Mouse (Mus musculus) forebrain, embryonic 16.5 days (tissue): Measurements from ENCODE around the gene 3110009E18Rik. TPM values are rescaled to one million over a fixed set of nuclear protein-coding genes. Genes with fewer than 3 reads are reported as not detected.

Experiments used
- ATAC-seq: fragments of 200-750 bp; cut with Nextera tagmentation; 2 replicates; pipeline ENCODE4 v1.8.0; 2017; ENCODE audit warnings: mild to moderate bottlenecking, moderate library complexity
- H3K27ac ChIP-seq: fragments of 300-500 bp; sonication (generic); 2 replicates; pipeline ENCODE4 v1.5.1; 2014; ENCODE audit warnings: low read length, control low read depth
- H3K27me3 ChIP-seq: fragments of 300-500 bp; sonication (generic); replicated peaks from 2 replicates; pipeline ENCODE4 v1.6.1; 2014; ENCODE audit warnings: low read length; ENCODE audit not compliant: control insufficient read depth, insufficient read depth
- H3K36me3 ChIP-seq: fragments of 300-500 bp; sonication (generic); 2 replicates; pipeline ENCODE4 v1.6.1; 2014; ENCODE audit not compliant: control insufficient read depth, insufficient read depth
- H3K4me1 ChIP-seq: fragments of 300-500 bp; sonication (generic); replicated peaks from 2 replicates; pipeline ENCODE4 v1.6.1; 2014; ENCODE audit warnings: low read length; ENCODE audit not compliant: control insufficient read depth, insufficient read depth
- H3K4me2 ChIP-seq: fragments of 300-500 bp; sonication (generic); 2 replicates; pipeline ENCODE4 v1.6.1; 2014; ENCODE audit warnings: mild to moderate bottlenecking, low read length, control low read depth
- H3K4me3 ChIP-seq: fragments of 300-500 bp; sonication (generic); replicated peaks from 2 replicates; pipeline ENCODE4 v1.5.1; 2014; ENCODE audit warnings: mild to moderate bottlenecking, low read length, control low read depth
- H3K9ac ChIP-seq: fragments of 300-500 bp; sonication (generic); replicated peaks from 2 replicates; pipeline ENCODE4 v1.6.1; 2014; ENCODE audit warnings: low read depth, low read length, control low read depth
- H3K9me3 ChIP-seq: fragments of 300-500 bp; sonication (generic); 2 replicates; pipeline ENCODE4 v1.6.1; 2016; ENCODE audit warnings: low read length; ENCODE audit not compliant: control insufficient read depth
- WGBS: fragments of 180-500 bp; shearing (Covaris S2); extraction: QIAGEN DNeasy Blood & Tissue Kit; methylation state at CpG from one replicate; pipeline ENCODE4 v1.1.7; 2014; 5-methylcytosine and 5-hydroxymethylcytosine counted together
- polyA plus RNA-seq: library from polyadenylated mRNA; unstranded; fragments of >200 nt; fragmentation: Nextera tagmentation; extraction: Ambion mirVana; gene quantifications from 2 replicates; pipeline ENCODE4 v1.2.1, GENCODE M21; 2015

The 3110009E18Rik gene
- polyA plus RNA-seq, 1 experiment from 2014 or later = 22.8 TPM

DNA sequence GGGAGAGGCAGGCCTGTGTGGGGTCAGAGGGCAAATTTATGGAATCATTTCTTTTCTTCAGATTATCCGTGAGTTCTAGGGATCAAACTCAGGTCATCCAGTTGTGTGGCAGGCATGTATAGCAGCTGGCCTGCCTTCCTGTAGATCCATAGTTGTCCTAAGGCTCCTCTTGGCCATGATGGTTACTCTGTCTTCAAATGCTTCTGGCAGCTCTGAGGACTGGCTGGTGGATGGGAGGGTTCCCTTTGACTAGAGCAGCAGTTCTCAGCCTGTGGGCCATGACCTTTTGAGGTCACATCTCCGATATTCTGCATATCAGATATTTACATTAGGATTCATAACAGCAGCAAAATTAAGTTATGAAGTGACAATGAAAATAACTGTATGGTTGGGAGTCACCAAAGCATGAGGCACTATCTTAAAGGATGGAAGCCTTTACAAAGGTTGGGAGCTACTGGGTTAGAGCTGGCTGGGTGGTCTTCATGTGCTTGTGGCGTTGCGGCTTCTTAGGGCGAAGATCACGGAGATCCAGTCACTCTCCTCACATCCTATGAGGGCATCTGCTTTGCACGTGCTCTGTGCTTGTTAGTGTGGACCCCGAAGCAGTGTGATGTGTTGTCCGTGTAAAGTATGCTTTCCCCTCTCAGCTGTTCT lies 37.6 kb downstream of the 3110009E18Rik start:
- no peak overlapping the region for H3K4me2 ChIP-seq
- H3K4me1 ChIP-seq = no peaks in the 10 kb centered on the region
- H3K9me3 ChIP-seq = no peaks in the 10 kb centered on the region
- H3K27me3 ChIP-seq = no peaks in the 10 kb centered on the region
- no peak for ATAC-seq
- H3K4me3 ChIP-seq = no peak overlapping the region
- H3K27ac ChIP-seq = no peak overlapping the region
- WGBS = 93% methylated on average over 9 of the region's 9 CpGs
- no peak overlapping the region for H3K9ac ChIP-seq
- no peaks in the 10 kb centered on the region for H3K36me3 ChIP-seq

- Histone ChIP-seq H3K9me3 (no peaks in the 10 kb centered on the region), H3K27ac (no peak overlapping the region), H3K27me3 (no peaks in the 10 kb centered on the region), H3K9ac (no peak overlapping the region), H3K4me3 (no peak overlapping the region), H3K36me3 (no peaks in the 10 kb centered on the region), H3K4me1 (no peaks in the 10 kb centered on the region), H3K4me2 (no peak overlapping the region)
- no peak for ATAC-seq
- WGBS = 91% methylated on average over 5 of the region's 5 CpGs
These were observed 40.5 kb downstream of the 3110009E18Rik start for GRCm38 (mm10) chr1:120161502-120161901.

DNA sequence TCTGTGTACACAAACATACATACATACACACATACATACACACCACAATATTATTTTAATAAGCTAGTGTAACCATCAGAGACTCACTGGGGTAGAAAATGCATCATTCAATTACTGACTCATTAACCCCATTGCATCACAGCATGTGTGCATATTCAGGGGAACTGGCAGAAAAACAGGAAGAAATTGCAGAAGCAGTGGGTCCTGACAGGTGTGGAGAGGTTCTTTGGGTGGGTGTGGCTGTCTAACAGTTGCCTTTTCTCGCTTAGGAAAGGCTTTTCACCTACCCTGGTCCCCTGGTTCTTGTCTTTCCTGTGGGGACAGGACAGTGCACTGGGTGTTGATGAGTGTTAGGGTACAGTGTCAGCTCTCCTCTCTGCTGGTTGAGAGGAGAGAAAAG lies 41.6 kb downstream of the 3110009E18Rik start:
- WGBS = 76% methylated on average over 1 of the region's 1 CpGs
- H3K9ac ChIP-seq = no peak overlapping the region
- no peak overlapping the region for H3K4me3 ChIP-seq
- H3K4me2 ChIP-seq = no peak overlapping the region
- no peaks in the 10 kb centered on the region for H3K9me3 ChIP-seq
- H3K27me3 ChIP-seq = no peaks in the 10 kb centered on the region
- no peaks in the 10 kb centered on the region for H3K4me1 ChIP-seq
- no peaks in the 10 kb centered on the region for H3K36me3 ChIP-seq
- no peak overlapping the region for H3K27ac ChIP-seq
- no peak for ATAC-seq

- Histone ChIP-seq H3K4me3 (no peak overlapping the region), H3K4me1 (no peaks in the 10 kb centered on the region), H3K27ac (no peak overlapping the region), H3K4me2 (no peak overlapping the region), H3K9ac (no peak overlapping the region), H3K27me3 (no peaks in the 10 kb centered on the region), H3K9me3 (no peaks in the 10 kb centered on the region), H3K36me3 (no peaks in the 10 kb centered on the region)
- WGBS = 90% methylated on average over 4 of the region's 4 CpGs
- ATAC-seq = no peak
These were observed 47.0 kb downstream of the 3110009E18Rik start for GRCm38 (mm10) chr1:120168016-120168415.

DNA sequence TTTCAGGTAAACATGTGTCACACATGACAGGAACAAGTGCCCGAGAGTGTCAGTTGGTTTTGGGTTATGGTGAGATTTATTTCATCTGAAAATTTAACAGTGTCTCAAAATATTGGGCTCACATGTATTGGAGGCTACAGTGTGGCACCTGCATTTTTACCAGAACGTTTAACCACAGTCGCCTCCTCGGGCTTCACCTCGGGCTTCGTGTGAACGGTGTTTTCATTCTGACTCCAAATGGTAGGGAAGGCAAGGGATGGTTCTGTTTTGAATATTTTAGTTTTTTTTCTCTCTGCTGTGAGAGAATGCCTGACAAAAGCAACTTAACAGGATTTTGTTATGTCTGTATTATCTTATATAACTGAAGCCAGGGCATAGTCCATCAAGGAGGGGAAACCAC lies 47.7 kb downstream of the 3110009E18Rik start:
- no peak for ATAC-seq
- no peaks in the 10 kb centered on the region for H3K9me3 ChIP-seq
- no peaks in the 10 kb centered on the region for H3K27me3 ChIP-seq
- WGBS = 90% methylated on average over 7 of the region's 7 CpGs
- H3K27ac ChIP-seq = no peak overlapping the region
- no peak overlapping the region for H3K4me2 ChIP-seq
- H3K36me3 ChIP-seq = no peaks in the 10 kb centered on the region
- no peaks in the 10 kb centered on the region for H3K4me1 ChIP-seq
- no peak overlapping the region for H3K9ac ChIP-seq
- H3K4me3 ChIP-seq = no peak overlapping the region

- Histone ChIP-seq H3K9ac (no peak overlapping the region), H3K36me3 (no peaks in the 10 kb centered on the region), H3K9me3 (no peaks in the 10 kb centered on the region), H3K27ac (no peak overlapping the region), H3K27me3 (no peaks in the 10 kb centered on the region), H3K4me2 (no peak overlapping the region), H3K4me1 (no peaks in the 10 kb centered on the region), H3K4me3 (no peak overlapping the region)
- 88% methylated on average over 7 of the region's 7 CpGs for WGBS
- no peak for ATAC-seq
These were observed 49.3 kb downstream of the 3110009E18Rik start for GRCm38 (mm10) chr1:120170307-120170706.

GRCm38 (mm10) chr1:120171819-120172521 lies 51.0 kb downstream of the 3110009E18Rik start:
- Histone ChIP-seq H3K4me2 (no peak overlapping the region), H3K4me1 (no peaks in the 10 kb centered on the region), H3K36me3 (no peaks in the 10 kb centered on the region), H3K27me3 (no peaks in the 10 kb centered on the region), H3K9ac (no peak overlapping the region), H3K27ac (no peak overlapping the region), H3K9me3 (no peaks in the 10 kb centered on the region), H3K4me3 (no peak overlapping the region)
- 55% methylated on average over 5 of the region's 5 CpGs for WGBS
- ATAC-seq = peak; percentile 84

DNA sequence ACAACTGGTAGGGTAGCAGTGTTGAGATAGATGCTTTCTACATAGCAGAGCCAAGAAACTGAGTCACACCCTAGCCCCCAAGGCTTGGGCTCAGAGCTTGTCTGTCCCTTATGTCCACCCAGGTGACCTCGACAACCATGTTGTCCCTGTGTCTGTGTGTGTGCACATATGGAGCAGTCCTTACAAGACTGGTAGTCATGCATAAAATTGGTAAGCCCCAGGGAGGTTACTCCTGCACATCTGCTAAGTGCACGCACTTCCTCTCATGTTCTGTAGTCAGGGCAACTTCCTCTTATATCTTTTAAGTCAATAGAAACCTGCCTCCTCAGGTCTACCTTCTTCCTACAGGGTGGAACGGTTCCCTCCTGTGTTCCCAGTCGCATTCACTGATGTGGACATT lies 54.0 kb downstream of the 3110009E18Rik start:
- no peaks in the 10 kb centered on the region for H3K9me3 ChIP-seq
- H3K4me3 ChIP-seq = no peak overlapping the region
- no peaks in the 10 kb centered on the region for H3K36me3 ChIP-seq
- no peak overlapping the region for H3K4me2 ChIP-seq
- 83% methylated on average over 4 of the region's 4 CpGs for WGBS
- H3K4me1 ChIP-seq = no peaks in the 10 kb centered on the region
- no peak overlapping the region for H3K9ac ChIP-seq
- no peak overlapping the region for H3K27ac ChIP-seq
- ATAC-seq = no peak
- no peaks in the 10 kb centered on the region for H3K27me3 ChIP-seq

DNA sequence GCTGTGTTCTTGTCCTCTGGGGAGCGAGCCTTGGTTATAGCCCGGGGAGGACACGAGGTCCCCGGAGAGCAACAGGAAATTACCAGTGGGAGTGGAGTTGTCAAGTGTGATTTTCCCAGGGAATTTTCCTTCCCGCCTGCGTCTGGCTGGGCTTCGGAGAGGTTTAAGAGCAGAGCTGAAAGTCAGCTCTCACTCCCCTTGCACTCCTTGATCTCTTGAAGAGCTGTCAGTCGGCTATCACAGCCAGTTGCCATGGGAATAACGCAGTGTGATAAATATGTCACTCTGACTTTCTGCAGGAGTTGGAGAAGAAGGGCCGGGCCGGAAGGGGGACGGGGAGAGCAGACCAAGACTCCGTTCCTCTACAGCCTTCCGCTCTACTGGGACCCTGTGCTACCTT lies 55.3 kb downstream of the 3110009E18Rik start:
- ATAC-seq = 0 out of 2 replicates have a peak, but pooled peaks have one; percentile 37
- no peak overlapping the region for H3K4me3 ChIP-seq
- H3K4me1 ChIP-seq = no peaks in the 10 kb centered on the region
- no peak overlapping the region for H3K27ac ChIP-seq
- H3K36me3 ChIP-seq = no peaks in the 10 kb centered on the region
- no peaks in the 10 kb centered on the region for H3K27me3 ChIP-seq
- H3K9ac ChIP-seq = no peak overlapping the region
- H3K4me2 ChIP-seq = no peak overlapping the region
- no peaks in the 10 kb centered on the region for H3K9me3 ChIP-seq
- WGBS = 67% methylated on average over 14 of the region's 14 CpGs
